Mouse (Mus musculus) kidney, postnatal 25 days (tissue): ENCODE measurements around the gene Slc7a11.

ENCODE experiments used
- DNase-seq, 2 experiments: peaks; one replicate each; pipeline ENCODE4 v3.0.0; 2021; ENCODE audit warnings: mixed read lengths in 2 of 2

Slc7a11 gene

DNA sequence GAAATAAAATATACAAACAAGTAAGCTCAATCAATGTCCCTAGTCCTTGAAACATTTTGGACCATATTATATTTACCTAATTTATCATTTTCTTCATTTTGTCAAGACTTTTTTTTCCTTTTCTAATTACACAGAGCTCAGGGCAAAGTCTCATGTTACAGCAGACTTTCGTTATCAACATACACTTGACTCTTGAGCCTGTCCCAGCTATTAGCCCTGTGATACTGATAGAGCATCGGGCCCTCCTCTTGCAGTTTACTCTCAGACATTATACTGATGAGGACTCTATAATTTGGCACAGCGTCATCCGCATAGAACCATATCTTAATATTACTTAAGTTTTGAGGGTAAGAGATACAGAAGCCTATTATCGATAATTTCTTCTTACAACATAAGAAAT is 311.2 kb downstream of the Slc7a11 start:
- DNase-seq = no peak

DNA sequence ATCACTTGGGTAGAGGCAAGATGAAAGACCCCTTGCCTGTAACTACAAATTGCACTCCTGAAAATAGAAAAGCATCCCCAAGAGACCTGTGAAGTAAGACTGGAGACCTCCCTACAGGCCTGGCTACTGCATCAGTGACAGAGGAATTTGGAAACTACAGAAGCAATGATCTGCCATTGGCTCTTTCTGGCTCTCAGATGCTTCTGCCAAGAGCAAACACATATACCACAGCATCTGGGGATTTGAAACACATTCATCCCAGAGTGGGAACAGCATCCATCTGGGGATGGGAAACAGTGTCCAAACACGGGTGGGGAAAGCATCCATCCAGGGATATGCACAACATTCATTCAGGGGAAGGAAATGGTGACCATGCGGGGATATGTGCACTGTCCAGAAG is 313.1 kb downstream of the Slc7a11 start:
- DNase-seq = no peak

DNA sequence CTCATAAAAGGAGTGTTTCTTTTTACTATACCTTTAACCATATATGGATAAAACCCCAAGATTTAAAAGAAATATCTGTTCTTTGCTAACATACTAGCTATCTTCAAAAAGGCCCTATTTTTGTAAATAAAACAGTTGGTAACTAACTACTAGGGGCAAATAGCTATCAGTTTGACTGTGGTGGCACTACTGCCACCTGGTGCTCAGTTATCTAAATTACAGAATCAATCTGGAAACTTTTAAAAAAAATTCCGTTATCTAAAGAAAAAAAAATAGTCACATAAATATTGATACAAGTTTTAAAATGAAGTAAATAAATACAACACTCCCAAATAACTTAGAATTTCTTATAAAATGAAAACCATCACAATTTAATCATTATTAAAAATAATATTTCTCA is 322.4 kb downstream of the Slc7a11 start:
- DNase-seq = no peak

DNA sequence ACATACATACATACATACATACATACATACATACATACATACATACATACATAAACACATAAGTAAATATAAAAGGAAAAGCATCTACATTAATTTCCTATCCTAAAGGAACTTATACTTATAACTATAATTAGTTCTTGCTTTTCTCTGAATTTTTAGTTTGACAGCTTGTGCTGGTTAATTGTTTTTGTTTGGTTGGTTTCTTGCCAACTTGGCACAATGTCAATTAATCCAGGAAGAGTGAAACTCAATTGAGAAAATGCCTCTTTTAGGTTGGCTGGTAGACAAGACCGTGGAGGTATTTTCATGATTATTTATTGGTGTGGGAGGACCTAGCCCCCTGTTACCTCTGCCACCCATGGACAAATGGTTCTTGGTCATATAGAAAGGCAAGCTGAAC is 327.1 kb downstream of the Slc7a11 start:
- DNase-seq = no peak

DNA sequence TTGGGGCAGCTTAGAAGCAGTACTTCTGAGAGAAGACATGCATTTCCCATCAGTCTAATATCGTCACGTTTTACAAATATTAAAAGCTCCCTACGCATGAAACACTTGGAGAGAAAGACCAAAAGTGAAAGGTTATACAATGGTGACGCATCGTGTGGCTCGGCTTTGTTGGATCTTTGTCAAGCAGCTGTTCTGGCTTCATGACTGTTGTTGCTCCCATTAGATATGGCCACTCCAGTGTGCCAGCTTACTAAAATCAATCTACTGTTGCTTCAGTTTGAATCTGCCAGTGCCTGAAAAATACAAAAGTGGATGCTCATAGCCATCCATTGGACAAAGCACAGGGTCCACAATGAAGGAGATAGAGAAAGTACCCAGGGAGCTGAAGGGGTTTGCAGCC is 337.9 kb downstream of the Slc7a11 start:
- DNase-seq = no peak

DNA sequence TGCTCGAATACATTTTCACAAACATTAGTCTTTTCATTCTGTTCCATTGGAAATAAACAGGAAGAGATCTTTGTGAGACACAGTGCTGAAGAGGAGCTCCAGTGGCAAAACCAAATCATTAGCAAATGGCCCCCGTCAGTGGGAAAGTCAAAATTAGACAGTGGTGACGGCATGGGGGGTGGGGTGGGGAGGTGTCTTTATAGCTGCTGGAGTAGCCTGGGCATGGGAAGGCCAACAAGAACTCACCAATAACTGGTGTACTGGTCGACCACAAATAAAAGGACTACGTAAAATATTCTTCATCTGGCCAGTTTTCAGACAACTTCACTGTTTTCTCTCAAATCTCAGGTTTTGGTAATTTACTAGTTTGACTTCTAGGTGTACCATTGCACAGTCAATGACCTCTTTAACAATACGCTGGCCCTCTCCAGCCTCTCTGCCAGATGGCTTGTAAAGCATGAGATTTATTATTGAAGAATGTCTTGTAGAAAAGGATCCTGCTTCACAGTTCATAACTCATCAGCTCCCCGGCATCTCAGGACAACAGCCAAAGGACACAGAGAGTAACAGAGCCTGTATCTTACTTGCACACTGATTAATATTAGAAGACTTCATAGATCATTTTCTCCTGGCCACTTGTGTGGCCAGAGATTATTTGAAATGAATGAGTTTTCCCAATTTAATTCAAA is 348.9 kb downstream of the Slc7a11 start:
- DNase-seq = no peak

DNA sequence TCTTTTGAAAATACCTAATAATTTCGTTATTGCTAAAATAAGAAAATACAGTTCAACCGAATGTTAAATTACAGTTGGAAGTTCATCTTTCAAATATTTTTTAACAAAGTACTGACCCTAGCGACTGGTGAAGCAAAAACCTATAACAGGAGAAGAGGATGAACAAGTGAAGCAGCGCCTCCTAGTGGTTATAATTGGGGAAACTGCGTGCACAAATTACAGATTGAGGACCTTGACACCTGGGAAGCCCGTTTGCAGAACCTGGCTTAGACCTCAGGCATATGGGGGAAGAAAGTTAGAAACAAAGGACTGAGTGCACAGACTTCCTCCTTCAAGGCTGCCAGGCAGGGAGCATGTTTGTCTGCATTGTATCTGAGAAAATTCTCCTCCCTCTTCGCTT is 366.4 kb downstream of the Slc7a11 start:
- peak; percentile 52 to 80 for DNase-seq

DNA sequence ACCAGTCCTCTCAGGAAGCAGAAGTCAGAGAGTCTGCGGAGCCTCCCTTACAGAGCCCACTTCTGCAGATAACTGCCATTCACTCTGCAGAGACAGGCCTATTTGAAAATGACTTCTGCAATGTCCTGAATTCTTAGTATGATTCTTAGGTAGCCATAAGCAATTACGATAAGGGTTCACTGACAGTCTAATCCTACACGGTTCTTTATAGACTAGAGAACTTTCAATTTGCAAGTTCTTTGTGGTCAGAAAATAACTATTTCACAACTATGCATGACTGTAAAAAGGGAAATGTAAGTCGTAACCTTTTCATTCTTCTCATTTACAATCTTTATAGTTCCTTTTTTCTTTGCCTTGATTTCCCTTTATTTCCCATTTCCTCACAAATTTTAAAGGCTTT is 380.0 kb downstream of the Slc7a11 start:
- no peak for DNase-seq

DNA sequence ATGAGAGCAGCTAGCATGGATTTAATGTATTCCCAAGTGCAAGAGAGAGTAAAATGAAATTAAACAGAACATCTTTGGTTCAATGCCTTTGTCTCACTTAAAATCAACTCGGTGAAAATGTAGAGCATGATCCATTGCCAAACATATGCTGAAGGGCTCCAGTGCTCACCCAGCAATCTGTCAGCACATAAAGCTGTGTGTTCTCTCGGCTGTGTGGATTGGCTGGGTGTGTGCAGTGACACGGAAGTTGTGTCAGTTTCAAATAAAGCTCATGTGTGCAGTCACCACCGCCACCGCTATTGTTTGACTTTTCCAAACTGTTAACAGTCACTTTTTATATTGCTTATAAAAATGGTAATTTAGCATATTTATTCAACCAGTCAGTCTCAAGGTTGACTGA is 398.7 kb downstream of the Slc7a11 start:
- DNase-seq = no peak

DNA sequence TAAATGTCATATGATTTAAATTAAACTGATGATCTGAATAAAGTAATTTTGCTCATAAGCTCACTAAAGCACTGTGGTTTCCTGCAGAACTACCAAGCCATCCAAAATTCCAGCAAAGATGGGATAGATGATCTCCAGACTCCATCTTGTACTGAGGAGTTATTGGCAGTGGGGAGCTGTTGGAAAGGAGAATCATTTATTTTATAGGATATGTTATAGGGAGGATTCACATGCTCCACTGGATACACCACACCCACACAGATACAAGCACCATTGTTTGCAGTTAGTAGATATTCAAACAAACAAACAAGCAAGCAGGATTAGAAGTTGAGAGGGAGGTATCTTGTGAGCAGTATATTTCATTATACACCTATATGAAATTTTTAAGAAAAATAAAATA is 399.3 kb downstream of the Slc7a11 start:
- no peak for DNase-seq

DNA sequence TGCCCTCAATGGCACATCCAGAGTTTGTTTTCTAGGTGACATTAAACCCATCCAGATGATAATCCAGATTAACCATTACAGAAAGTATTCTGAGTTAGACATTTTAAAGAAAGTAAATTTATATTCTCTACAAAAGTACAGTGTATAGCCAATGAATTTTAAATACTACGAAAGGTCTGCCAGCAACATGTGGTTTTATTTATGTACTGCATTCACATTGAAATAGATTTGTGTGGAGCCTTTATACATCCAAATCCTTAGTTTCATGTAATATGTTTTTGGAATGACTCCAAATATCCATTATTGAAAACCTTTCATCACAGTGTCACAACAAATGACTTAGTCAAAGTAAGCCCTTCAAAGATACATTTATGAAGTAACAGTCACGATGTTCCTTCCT is 402.3 kb downstream of the Slc7a11 start:
- no peak for DNase-seq

DNA sequence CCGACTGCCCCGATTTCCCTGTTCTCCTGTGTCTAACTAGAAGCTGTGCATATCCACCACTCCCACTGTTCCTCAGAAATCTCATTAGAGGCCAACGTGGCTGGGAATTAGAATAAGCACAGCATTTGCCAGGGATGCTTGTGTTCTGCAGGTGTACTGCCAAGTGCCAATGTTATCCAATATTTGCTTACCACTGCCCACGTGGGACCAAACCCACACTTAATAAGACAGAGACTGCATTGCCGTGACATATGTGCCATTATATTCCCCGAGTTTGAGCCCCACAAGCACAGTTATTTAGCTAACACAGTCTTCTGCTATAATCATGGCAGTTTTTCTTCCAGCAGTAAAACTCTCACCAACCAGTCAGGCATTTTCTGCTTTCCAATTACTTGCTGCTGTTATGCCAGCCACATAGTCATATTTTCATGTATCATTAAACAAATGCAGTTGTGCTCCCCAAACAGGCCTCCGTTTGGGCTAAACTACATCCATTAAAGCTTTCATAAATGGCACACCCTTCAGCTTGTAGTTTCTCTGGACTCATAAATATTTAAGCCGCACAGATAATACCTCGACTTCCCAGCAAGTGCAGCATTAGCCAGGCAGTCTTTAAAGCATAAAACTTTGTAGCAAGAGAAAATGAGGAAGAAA is 407.4 kb downstream of the Slc7a11 start:
- DNase-seq = no peak

DNA sequence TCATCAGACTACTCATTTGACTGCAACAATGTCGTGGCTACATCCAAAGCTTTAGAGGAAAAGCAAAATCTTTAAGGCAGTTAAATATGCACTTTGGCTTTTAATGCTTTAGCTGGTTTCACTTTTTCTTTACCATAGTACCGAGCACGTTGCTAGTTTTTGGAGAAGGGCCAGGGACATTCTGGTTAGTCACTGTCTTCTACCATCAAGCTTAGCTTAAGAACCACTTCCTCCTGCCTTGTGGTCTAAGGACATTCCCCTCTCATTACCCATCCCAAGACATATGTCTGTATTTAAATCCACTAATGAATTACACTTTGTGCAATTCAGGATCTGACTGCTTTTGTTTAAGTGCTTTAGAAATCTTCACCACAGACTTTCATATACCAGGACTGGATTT is 410.1 kb downstream of the Slc7a11 start:
- DNase-seq = no peak

DNA sequence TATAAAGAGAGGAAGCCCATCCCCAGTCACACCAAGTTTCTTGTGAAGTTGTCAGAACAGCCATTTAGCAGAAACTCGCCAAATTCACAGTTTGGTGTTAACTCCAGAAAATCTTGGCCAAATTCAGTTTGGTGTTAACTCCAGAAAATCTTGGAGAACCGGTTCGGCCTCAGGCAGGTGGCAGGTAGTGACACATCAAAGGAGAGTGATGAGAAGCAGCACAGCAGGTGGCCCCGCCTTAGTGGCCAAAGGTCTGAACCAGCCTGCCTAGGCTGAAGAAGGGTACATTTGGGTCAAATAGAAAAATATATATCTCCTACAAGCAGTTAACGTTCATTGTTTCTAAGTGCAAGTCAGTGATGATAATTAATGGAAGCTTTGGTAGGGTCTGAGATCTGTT is 417.4 kb downstream of the Slc7a11 start:
- DNase-seq = no peak

DNA sequence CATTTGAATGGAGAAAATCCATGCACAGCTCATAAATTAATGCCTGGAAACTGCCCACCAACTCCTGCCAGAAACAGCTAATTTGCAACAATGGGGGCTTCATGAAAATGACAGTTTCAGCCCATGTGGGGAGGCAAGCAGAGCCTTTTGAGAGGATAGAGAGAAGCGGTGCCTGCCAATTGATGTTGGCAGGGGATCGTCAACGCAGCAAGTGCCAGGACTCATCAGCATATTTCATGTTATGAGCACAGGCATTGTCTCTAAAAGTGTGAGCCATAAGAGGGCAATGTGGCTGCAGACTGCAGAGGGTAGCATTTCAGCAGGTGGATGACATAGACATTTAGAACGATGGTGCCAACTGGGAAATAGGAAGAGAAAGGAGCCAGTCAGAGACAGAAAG is 429.0 kb downstream of the Slc7a11 start:
- DNase-seq = no peak

DNA sequence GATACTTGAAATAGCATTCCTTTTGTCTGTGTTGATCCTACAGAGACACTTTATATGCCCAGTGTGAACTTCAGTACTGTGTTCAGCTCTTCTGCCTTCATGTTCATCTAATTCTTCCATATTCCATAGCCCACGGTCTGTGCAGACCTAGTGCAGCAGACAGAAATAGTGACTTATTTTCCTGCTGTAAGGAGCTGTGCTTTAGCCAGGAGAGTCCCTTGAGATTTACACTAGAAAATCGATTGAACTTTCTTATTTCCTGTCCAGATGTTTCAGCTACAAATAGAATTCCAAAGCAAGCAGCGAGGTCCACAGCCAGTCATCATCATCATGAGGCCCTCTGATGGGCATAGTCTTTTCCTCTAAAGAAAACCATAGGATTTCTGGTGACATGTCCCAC is 431.4 kb downstream of the Slc7a11 start:
- DNase-seq = no peak

DNA sequence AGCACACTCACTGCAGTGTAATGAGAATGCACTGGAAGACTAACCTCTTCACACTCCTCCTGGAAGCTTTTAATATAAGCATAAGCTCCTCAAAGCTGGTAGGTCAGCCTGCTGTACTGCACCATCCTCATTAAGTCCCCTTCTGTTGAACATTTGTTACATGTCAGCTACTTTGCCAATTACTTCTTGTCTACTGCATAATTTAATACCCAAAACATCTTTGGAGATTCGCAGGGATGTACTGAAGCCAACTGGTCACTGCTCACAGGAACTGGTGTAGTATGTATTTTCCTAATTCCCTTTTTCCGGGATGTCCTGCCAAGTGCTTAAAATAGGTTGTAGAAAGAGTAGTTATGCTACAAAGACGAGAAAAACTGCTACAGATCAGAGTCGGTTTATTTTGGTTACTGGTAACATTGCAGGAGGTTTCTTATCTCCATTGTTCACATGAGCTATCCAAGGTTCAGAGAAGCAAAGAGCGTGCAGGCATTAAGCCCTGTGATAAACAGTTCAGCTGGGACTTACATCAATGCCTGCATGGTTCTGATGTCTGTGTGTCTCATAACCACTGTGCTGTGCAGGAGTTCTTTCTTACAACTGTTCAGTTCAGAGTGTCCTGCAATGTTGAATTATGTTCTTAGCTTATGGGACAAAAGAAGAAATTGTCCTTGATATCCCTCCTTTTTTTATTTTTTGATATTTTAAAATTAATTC is 439.3 kb downstream of the Slc7a11 start:
- DNase-seq = no peak

DNA sequence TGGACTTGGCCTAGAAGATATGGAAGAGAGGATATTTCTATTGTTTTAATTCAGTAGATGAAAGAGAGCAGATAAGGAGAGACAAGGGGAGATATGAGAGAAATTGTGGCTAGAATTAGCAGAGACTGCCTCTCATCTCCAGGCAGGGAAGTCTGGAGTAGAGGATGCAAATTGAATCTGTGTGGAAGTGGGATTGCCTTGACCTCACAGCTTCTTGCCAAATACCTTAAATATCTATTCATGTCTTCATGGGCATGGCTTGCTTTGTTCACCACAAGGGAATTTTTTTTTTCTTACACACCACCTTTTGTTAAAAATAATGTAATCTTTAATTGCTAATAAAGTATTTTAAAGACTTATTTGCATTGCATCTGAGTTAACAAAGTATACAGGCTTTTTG is 441.3 kb downstream of the Slc7a11 start:
- no peak for DNase-seq

DNA sequence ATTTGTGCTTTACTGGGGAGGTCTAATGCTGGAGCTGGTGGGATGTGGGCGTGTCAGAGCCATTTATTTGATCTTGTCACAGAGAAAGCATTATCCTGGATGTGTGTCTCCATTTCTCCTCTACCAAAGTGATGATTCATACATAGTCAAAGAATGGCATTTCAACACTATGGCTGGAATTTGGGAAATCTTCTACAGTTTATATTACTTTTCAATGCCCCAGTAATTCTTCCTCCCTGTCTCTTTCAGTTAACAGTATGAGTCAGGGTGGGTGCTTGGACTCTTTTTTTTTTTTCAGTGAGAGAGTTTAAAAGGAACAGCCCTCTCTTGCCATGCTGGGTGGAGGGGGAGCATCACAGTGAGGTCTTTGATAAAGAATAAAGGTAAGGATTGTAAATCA is 441.8 kb downstream of the Slc7a11 start:
- no peak for DNase-seq

DNA sequence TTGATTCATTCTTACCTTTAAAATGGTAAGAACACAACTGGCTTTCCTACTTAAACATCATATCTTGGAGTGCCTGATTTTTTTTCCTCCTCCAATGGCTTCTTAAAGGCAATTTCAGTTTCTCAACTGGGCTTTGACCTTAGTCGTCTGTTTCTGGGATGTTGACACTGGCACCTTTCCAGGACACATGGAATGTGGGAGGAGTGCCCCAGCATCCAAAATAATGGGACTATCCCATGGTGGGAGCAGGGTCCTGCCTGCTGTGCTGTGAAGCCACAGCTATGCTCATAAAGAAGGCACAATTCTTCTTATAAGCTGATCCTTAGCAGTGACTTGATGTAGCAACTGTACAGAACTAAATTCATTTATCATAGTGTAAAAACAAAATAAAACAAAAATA is 450.5 kb downstream of the Slc7a11 start:
- peak; percentile 33 to 42 for DNase-seq

DNA sequence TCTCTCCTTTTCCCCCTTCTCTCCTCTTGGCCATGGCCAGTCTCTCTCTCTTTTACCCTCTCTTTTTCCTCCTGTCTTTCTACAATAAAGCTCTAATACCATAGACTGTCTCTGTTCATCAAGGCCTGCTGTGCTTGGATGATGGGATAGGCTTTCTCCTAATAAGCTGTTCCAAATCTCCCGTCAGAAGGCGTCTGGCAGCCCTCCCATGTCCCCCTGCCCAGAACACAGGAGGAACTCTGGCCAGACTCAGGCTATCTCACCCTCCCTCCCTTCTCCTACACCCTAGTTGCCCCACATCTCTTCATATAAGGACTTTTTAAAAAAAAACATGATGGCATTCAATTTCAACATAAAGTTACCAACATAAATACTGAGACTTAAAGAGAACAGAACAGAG is 456.2 kb downstream of the Slc7a11 start:
- no peak for DNase-seq

DNA sequence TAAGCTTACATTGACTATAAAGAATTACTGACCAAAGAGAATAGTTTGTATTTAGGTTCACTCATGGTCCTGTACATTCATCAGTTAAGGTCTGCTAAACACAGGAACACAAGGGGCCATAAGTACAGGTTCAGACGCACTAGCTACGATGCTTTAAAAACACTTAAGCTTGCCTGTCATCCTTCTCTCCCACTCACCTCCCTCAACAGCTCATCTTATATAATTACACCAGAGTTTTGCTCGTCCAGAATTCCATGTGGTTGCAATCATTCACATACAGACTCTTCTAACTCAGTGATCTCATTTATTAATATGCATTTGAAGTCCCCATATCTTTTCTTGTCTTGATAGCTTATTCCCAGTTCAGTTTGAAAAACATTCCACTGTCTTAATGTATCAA is 458.6 kb downstream of the Slc7a11 start:
- DNase-seq = no peak

DNA sequence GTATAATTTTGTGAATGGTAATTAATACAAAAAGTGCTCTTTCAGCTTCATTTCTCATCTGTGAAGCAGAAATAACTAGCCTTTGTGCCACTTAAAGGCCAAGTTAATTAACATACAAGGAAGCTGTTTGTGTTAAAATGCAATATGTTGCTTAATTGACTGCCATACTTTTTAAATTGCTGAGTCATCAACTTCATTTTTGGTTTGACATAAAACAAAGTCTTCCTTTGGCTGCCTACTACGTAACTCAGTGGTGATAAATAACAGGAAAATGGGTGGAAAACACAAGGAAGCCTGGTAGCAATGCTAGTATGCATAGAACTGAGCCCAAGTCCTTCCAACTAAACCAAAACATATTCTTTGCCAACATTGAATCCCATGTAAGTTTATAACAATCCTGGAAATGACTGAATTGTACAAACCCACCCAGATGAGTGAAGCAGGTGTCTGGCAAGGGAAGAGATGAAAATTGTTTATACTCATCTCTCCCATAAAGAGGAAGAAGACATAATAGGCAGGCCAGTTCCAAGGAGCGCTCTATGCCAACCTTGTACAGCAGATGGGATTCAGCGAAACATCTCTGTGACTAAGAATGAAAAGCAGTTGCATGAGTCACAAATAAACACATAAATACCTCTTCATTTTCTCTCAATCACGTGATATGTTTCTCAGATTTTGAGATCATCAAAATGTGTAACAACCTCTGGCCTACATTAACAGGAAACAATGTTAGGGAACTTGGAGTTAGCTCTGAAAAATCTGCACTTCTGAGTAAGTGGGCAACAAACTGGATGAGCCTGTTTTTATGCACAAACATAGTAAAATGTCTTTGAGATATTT is 459.8 kb downstream of the Slc7a11 start:
- DNase-seq = no peak
